Mouse (Mus musculus) forebrain, embryonic 14.5 days (tissue): ENCODE measurements at regions not wholly inside any gene's neighbourhood (a gene's known extent, or its start where the extent isn't known, plus 50 kb on each side); places are given as distances from the start of the nearest gene placed in this dataset.
A peak's percentile ranks its signal among the peaks of the same experiment; 100 is the strongest.

Experiments
- ATAC-seq: fragments of 200-750 bp; cut with Nextera tagmentation; 2 replicates; pipeline ENCODE4 v1.8.0; 2017; ENCODE audit warnings: mild to moderate bottlenecking, moderate library complexity
- DNase-seq: peaks from one replicate; pipeline ENCODE4 v3.0.0-alpha.2; 2015; ENCODE audit warnings: low spot score
- H3K27ac ChIP-seq: fragments of 300-500 bp; sonication (generic); 2 replicates; pipeline ENCODE4 v1.5.1; 2014; ENCODE audit warnings: low read depth, mild to moderate bottlenecking, control low read depth, low read length, moderate library complexity
- H3K27me3 ChIP-seq: fragments of 300-500 bp; sonication (generic); replicated peaks from 2 replicates; pipeline ENCODE4 v1.6.1; 2014; ENCODE audit warnings: low read length, control low read depth, mixed read lengths; ENCODE audit not compliant: control insufficient read depth, insufficient read depth
- H3K36me3 ChIP-seq: fragments of 300-500 bp; sonication (generic); 2 replicates; pipeline ENCODE4 v1.6.1; 2014; ENCODE audit warnings: low read length, control low read depth; ENCODE audit not compliant: control insufficient read depth, insufficient read depth
- H3K4me1 ChIP-seq: fragments of 300-500 bp; sonication (generic); 2 replicates; pipeline ENCODE4 v1.6.1; 2014; ENCODE audit warnings: antibody characterized with exemption, low read length, control low read depth; ENCODE audit not compliant: control insufficient read depth, insufficient read depth
- H3K4me2 ChIP-seq: fragments of 300-500 bp; sonication (generic); 2 replicates; pipeline ENCODE4 v1.6.1; 2014; ENCODE audit warnings: mild to moderate bottlenecking, control low read depth, low read length
- H3K4me3 ChIP-seq: fragments of 300-500 bp; sonication (generic); 2 replicates; pipeline ENCODE4 v1.5.1; 2014; ENCODE audit warnings: low read depth, low read length, control low read depth
- H3K9ac ChIP-seq: fragments of 300-500 bp; sonication (generic); 2 replicates; pipeline ENCODE4 v1.6.1; 2014; ENCODE audit warnings: mild to moderate bottlenecking, low read length, control low read depth, moderate library complexity
- H3K9me3 ChIP-seq: fragments of 300-500 bp; sonication (generic); replicated peaks from 2 replicates; pipeline ENCODE4 v1.6.1; 2016; ENCODE audit warnings: low read length, control low read depth, mixed read lengths; ENCODE audit not compliant: control insufficient read depth
- WGBS: fragments of 180-500 bp; shearing (Covaris S2); extraction: QIAGEN DNeasy Blood & Tissue Kit; methylation state at CpG from one replicate; pipeline ENCODE4 v1.1.7; 2014; 5-methylcytosine and 5-hydroxymethylcytosine counted together

GRCm38 (mm10) chr2:128316516-128316915, 190.7 kb downstream of the Bcl2l11 start:
- WGBS, result 74% methylated on average over 2 of the region's 2 CpGs

GRCm38 (mm10) chr2:128318266-128318665, 192.4 kb downstream of the Bcl2l11 start:
- 87% methylated on average over 4 of the region's 4 CpGs for WGBS
- Histone ChIP-seq H3K4me2 (no peak overlapping the region), H3K27me3 (no peaks in the 10 kb centered on the region), H3K4me1 (peaks cover 4% of the 10 kb centered on the region; the same call in 1 of the 2 replicates), H3K36me3 (no peaks in the 10 kb centered on the region), H3K9ac (no peak overlapping the region), H3K4me3 (no peak overlapping the region), H3K27ac (no peak overlapping the region), H3K9me3 (no peaks in the 10 kb centered on the region)
- ATAC-seq, result no peak
- no peak for DNase-seq

More at GRCm38 (mm10) chr2:128316516-128316915, 190.7 kb downstream of the Bcl2l11 start:
- ATAC-seq (no peak), DNase-seq (no peak)
- H3K4me1 ChIP-seq, result peaks cover 8% of the 10 kb centered on the region; the same call in 1 of the 2 replicates
- no peaks in the 10 kb centered on the region for H3K27me3 ChIP-seq
- H3K4me2 ChIP-seq, result no peak overlapping the region
- H3K9me3 ChIP-seq, result no peaks in the 10 kb centered on the region
- H3K4me3 ChIP-seq, result no peak overlapping the region
- no peak overlapping the region for H3K27ac ChIP-seq
- H3K9ac ChIP-seq, result no peak overlapping the region
- no peaks in the 10 kb centered on the region for H3K36me3 ChIP-seq

- Histone ChIP-seq H3K4me3 (no peak overlapping the region), H3K4me2 (no peak overlapping the region), H3K36me3 (no peaks in the 10 kb centered on the region), H3K27ac (no peak overlapping the region), H3K4me1 (peaks cover 4% of the 10 kb centered on the region; the same call in 1 of the 2 replicates), H3K27me3 (no peaks in the 10 kb centered on the region), H3K9me3 (no peaks in the 10 kb centered on the region), H3K9ac (no peak overlapping the region)
- no peak for ATAC-seq
- no peak for DNase-seq
- WGBS, result 84% methylated on average over 5 of the region's 5 CpGs
Measured at GRCm38 (mm10) chr2:128318956-128319355, 193.1 kb downstream of the Bcl2l11 start.

DNA sequence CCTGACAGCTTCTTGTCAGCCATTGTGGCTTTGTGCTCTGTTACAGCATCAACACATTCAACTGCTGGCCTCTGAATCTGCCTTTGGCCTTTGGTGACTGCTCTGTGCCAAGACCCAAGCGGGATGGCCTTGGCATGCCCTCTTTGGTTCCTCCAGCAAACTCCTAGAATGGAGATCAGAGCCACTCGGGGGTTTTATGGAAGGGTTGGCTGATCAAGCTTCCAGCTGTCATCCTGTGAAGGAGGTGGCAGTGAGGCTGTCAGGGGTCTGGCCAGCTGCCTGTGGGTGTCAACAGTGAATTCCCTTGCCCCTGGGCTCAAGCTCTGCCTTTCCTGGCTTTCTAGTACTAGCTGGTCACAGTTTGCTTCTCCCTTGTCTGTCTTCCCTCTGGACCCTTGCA, 195.6 kb downstream of the Bcl2l11 start:
- H3K9me3 ChIP-seq, result no peaks in the 10 kb centered on the region
- no peak overlapping the region for H3K9ac ChIP-seq
- DNase-seq, result no peak

DNA sequence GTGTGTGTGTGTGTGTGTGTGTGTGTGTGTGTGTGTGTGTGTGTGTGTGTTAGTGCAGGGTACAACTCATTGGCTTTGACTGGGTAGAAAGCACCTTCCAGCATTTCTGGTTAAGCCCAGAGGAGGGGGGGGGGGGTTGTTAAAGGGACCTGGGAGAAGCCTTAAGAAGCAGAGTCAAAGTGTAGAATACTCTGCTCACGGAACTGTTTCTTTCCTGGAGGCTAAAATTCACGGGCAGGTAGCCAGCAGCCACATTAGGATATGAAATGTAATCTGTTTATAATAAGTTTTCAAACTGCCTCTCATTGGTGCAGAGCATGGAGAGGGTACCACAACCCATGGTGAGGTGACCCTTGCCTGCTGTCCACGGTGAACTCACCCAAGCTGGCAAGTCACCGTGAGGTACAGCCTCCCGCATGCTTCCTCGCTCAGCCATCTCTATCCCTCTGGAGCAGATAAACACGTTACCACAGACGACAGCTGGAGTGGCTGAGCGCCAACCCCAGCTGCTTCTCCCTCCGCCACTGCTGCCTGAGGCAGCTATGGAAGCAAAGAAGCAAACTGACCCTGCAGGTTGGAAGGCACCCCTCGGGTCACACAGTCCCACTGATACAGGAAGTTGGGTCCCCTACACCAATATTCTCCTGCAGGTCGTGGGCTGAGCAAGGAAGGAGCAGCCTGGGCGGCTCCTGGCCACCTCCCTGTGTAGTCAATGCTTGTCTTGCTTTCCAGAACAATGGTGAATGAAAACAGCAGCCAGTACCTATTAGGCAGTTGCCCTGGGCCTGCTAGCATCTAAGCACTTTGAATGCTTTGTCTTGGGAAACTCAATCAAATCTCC, 198.6 kb downstream of the Bcl2l11 start:
- WGBS, result 43% methylated on average over 13 of the region's 13 CpGs
- H3K27ac ChIP-seq, result no peak overlapping the region
- no peaks in the 10 kb centered on the region for H3K36me3 ChIP-seq
- H3K9me3 ChIP-seq, result no peaks in the 10 kb centered on the region
- ATAC-seq (peak; percentile 46; the same call in 1 of the 2 replicates), DNase-seq (peak; percentile 62)
- H3K4me2 ChIP-seq, result no peak overlapping the region
- no peaks in the 10 kb centered on the region for H3K27me3 ChIP-seq
- no peak overlapping the region for H3K4me3 ChIP-seq
- H3K9ac ChIP-seq, result no peak overlapping the region
- peaks cover 10% of the 10 kb centered on the region for H3K4me1 ChIP-seq

More for the DNA sequence above, 195.6 kb downstream of the Bcl2l11 start:
- no peak overlapping the region for H3K4me3 ChIP-seq
- H3K4me1 ChIP-seq, result peaks cover 10% of the 10 kb centered on the region
- H3K36me3 ChIP-seq, result no peaks in the 10 kb centered on the region
- H3K27ac ChIP-seq, result no peak overlapping the region
- 49% methylated on average over 2 of the region's 2 CpGs for WGBS
- no peaks in the 10 kb centered on the region for H3K27me3 ChIP-seq
- ATAC-seq, result no peak
- no peak overlapping the region for H3K4me2 ChIP-seq

DNA sequence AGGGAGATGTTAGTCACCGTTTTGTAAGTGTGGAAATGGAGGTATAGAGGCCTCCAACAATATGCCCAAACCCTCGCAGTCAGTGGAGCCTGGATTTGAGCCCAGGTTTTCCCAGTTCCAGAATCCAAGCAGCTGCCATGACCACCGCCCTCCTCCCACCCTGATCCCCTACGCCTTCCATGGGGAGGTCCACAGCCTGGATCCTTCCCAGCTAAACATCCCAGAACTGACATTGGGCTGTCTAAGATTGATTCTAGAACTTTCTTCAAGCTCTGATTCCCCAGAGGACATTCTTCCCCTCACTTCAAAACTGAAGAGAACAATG, 199.2 kb downstream of the Bcl2l11 start:
- Histone ChIP-seq H3K4me3 (no peak overlapping the region), H3K9ac (no peak overlapping the region), H3K9me3 (no peaks in the 10 kb centered on the region), H3K36me3 (no peaks in the 10 kb centered on the region), H3K27me3 (no peaks in the 10 kb centered on the region), H3K27ac (no peak overlapping the region), H3K4me2 (no peak overlapping the region), H3K4me1 (peaks cover 10% of the 10 kb centered on the region)
- no peak for ATAC-seq
- 46% methylated on average over 4 of the region's 4 CpGs for WGBS
- no peak for DNase-seq

DNA sequence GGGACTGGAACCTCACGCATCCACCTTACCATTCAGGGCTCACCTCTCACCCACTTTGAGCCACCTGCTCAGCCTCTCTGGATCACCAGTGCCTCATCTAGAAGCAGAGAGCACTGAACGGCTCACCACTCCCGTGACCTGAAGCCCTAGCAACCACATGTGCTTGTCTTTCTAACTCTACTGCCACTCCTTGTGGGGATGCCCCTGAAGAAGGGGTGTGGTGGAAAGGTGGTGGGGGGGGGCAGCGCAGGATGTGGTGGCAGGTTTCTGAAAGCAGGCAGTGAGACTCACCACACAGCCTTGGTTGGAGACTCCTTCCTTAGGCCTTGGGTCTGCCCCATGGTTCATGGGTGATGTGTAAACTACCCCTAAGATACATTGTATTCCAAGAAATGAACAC, 199.6 kb downstream of the Bcl2l11 start:
- WGBS, result 96% methylated on average over 4 of the region's 4 CpGs
- Histone ChIP-seq H3K9ac (no peak overlapping the region), H3K4me3 (no peak overlapping the region), H3K27ac (no peak overlapping the region), H3K27me3 (no peaks in the 10 kb centered on the region), H3K9me3 (no peaks in the 10 kb centered on the region), H3K4me2 (no peak overlapping the region), H3K36me3 (no peaks in the 10 kb centered on the region), H3K4me1 (peaks cover 10% of the 10 kb centered on the region)
- ATAC-seq (no peak), DNase-seq (no peak)

DNA sequence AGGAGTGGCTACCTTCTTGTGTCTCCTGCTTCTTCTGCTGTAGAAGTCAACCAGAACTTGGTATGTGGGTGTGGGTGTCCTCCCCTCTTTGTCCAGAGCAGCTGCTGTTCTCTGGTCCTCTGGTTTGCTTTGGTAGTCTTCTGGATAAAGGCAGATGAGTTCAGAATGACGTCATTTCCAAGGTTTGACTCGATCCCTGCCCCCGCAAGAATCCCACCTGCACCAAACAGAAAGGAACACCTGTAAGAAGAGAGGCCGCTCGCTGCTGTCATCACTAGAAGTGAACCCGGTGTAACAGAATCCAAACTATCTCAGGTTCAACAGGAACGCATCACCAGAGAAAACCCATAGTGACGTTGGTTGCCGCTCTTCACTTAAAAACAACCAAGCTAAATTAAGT, 205.0 kb downstream of the Bcl2l11 start:
- Histone ChIP-seq H3K4me3 (no peak overlapping the region), H3K4me1 (peaks cover 15% of the 10 kb centered on the region), H3K36me3 (no peaks in the 10 kb centered on the region), H3K9ac (no peak overlapping the region), H3K27ac (no peak overlapping the region), H3K27me3 (no peaks in the 10 kb centered on the region), H3K9me3 (no peaks in the 10 kb centered on the region), H3K4me2 (peak overlapping the region; percentile 28)
- ATAC-seq (0 out of 2 replicates have a peak, but pooled peaks have one; percentile 7), DNase-seq (no peak)
- WGBS, result 49% methylated on average over 9 of the region's 9 CpGs

DNA sequence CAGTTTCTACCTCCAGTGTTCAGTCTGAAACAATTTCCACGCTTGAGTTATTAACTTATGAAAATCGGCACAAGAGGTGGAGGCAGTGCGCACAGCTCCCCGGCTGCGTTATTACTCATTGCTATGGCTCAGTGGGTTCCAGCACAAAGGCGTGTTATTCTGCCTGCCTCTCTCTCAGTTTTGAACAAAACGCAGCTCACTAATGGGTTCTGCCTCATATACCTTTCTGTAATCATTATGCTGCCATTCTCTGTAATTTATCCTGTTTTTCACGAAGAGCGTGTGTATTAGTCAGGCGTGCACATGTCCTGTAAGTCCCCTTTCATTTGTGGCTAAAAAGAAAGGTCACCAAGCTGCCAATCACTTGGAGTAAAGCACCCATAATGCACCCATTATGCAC, 205.4 kb downstream of the Bcl2l11 start:
- Histone ChIP-seq H3K4me2 (peak overlapping the region; percentile 28), H3K27ac (no peak overlapping the region), H3K4me3 (no peak overlapping the region), H3K9me3 (no peaks in the 10 kb centered on the region), H3K4me1 (peaks cover 15% of the 10 kb centered on the region), H3K9ac (no peak overlapping the region), H3K27me3 (no peaks in the 10 kb centered on the region), H3K36me3 (no peaks in the 10 kb centered on the region)
- WGBS, result 6% methylated on average over 10 of the region's 10 CpGs
- peak; percentile 79 for DNase-seq
- ATAC-seq, result peak; percentile 75
